In the genomic region with DNA sequence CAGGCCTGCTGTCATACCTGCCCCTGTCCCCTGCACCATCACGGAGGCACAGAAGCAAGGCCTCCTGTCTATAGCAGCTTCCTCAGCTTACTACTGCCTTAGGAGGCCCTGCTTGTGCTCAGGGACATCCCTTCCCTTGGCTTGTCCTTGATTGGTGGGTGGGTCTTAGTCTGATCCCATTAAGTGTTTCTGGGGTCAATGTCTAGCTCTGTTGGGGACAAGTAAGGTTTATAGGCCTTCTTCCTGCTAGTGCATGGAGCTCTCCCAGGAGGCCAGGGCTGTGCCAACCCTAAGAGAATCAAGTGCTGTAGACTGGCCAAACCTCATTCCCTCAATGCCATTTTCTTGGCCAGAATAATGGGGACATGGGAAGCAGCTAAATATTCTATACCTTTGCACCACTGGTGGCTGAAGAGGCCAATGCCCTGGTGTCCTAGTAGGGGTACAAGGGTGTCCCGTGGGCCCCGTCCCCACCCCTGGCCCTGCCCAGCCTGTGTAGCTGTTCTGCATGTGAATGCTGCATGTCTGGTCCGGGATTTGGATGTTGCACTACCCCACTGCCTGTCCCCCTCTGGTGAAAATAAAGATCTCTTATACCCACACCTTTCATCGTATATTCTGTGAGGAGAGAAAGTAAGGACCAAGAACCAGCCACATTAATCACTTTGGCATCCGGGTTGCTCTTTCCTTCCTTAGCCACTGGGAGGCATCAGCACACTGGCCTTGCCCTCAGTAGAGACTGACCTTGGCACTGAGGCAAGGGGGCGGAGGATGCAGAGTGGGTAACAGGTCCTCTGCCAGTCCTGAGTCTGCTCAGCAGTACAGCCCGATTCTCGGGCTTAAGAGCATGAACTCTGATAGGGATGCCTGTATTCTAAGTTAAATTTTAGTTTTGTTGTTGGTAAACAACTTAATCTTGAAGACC, we compare ENCODE assay signal across 8 mouse cellular contexts. TPM values are rescaled to one million over a fixed set of nuclear protein-coding genes. Genes with fewer than 3 reads are reported as not detected.
DNase-seq lines count a peak whose midpoint lies in the region; ATAC-seq lines count a peak whose summit lies in the region.

No protein-coding gene starts in this region.

- H3K27me3 ChIP-seq in heart, embryonic 12.5 days (replicated peaks) = no peaks in the 10 kb centered on the region
- H3K27me3 ChIP-seq in kidney, embryonic 16.5 days (ENCODE audit: insufficient read depth, low read length) = no peaks in the 10 kb centered on the region
- H3K27me3 ChIP-seq in liver, embryonic 12.5 days (replicated peaks) = no peaks in the 10 kb centered on the region
- H3K27me3 ChIP-seq in neural tube, embryonic 11.5 days (ENCODE audit: control insufficient read depth, insufficient read depth, low read length) = no peaks in the 10 kb centered on the region
- no peaks in the 10 kb centered on the region for H3K27me3 ChIP-seq in stomach, embryonic 15.5 days (replicated peaks)

- peak; percentile 91 for ATAC-seq in erythroblast, adult 5-6 weeks (replicated peaks; ENCODE audit: low FRiP score, poor library complexity, severe bottlenecking)
- ATAC-seq in heart, embryonic 12.5 days (ENCODE audit: insufficient number of reproducible peaks, low FRiP score) = peak; percentile 79
- peak; percentile 89 for ATAC-seq in kidney, embryonic 16.5 days (ENCODE audit: low FRiP score, low TSS enrichment)
- peak; percentile 85 for ATAC-seq in liver, embryonic 12.5 days
- ATAC-seq in neural tube, embryonic 11.5 days (ENCODE audit: insufficient read depth, low FRiP score, low TSS enrichment) = no peak
- ATAC-seq in stomach, embryonic 15.5 days (ENCODE audit: insufficient read depth, low FRiP score, low read depth) = peak; percentile 79

- H3K4me3 ChIP-seq in heart, embryonic 12.5 days = no peak overlapping the region
- H3K4me3 ChIP-seq in kidney, embryonic 16.5 days (ENCODE audit: low read length) = no peak overlapping the region
- H3K4me3 ChIP-seq in liver, embryonic 12.5 days = no peak overlapping the region
- H3K4me3 ChIP-seq in neural tube, embryonic 11.5 days (ENCODE audit: low read depth, low read length) = no peak overlapping the region
- no peak overlapping the region for H3K4me3 ChIP-seq in stomach, embryonic 15.5 days (replicated peaks)

- no peak overlapping the region for H3K4me2 ChIP-seq in heart, embryonic 12.5 days
- H3K4me2 ChIP-seq in kidney, embryonic 16.5 days (replicated peaks; ENCODE audit: low read depth, low read length) = no peak overlapping the region
- H3K4me2 ChIP-seq in liver, embryonic 12.5 days = peak overlapping the region; percentile 41
- H3K4me2 ChIP-seq in neural tube, embryonic 11.5 days (ENCODE audit: low read depth) = no peak overlapping the region
- H3K4me2 ChIP-seq in stomach, embryonic 15.5 days = no peak overlapping the region

- WGBS in heart, embryonic 12.5 days = 51% methylated on average over 9 of the region's 9 CpGs
- WGBS in kidney, embryonic 16.5 days = 46% methylated on average over 9 of the region's 9 CpGs
- WGBS in liver, embryonic 12.5 days (ENCODE audit: insufficient replicate concordance) = 46% methylated on average over 9 of the region's 9 CpGs
- 68% methylated on average over 9 of the region's 9 CpGs for WGBS in neural tube, embryonic 11.5 days
- 53% methylated on average over 9 of the region's 9 CpGs for WGBS in stomach, embryonic 15.5 days

- H3K9me3 ChIP-seq in heart, embryonic 12.5 days (replicated peaks) = no peaks in the 10 kb centered on the region
- no peaks in the 10 kb centered on the region for H3K9me3 ChIP-seq in kidney, embryonic 16.5 days (ENCODE audit: low read length)
- H3K9me3 ChIP-seq in liver, embryonic 12.5 days (replicated peaks) = no peaks in the 10 kb centered on the region
- no peaks in the 10 kb centered on the region for H3K9me3 ChIP-seq in neural tube, embryonic 11.5 days (ENCODE audit: control insufficient read depth, low read length)
- H3K9me3 ChIP-seq in stomach, embryonic 15.5 days = no peaks in the 10 kb centered on the region

- H3K36me3 ChIP-seq in heart, embryonic 12.5 days = peaks cover 47% of the 10 kb centered on the region
- peaks cover 30% of the 10 kb centered on the region for H3K36me3 ChIP-seq in kidney, embryonic 16.5 days (ENCODE audit: insufficient read depth, low read length)
- H3K36me3 ChIP-seq in liver, embryonic 12.5 days = peaks cover 50% of the 10 kb centered on the region
- peaks cover 11% of the 10 kb centered on the region for H3K36me3 ChIP-seq in neural tube, embryonic 11.5 days (ENCODE audit: control insufficient read depth, insufficient read depth, low read length)
- peaks cover 19% of the 10 kb centered on the region for H3K36me3 ChIP-seq in stomach, embryonic 15.5 days

- peaks cover 6% of the 10 kb centered on the region; the same call in 1 of the 2 replicates for H3K4me1 ChIP-seq in heart, embryonic 12.5 days (replicated peaks)
- H3K4me1 ChIP-seq in kidney, embryonic 16.5 days (ENCODE audit: insufficient read depth, low read length) = no peaks in the 10 kb centered on the region
- H3K4me1 ChIP-seq in liver, embryonic 12.5 days = peaks cover 60% of the 10 kb centered on the region
- no peaks in the 10 kb centered on the region for H3K4me1 ChIP-seq in neural tube, embryonic 11.5 days (ENCODE audit: control insufficient read depth, insufficient read depth, low read length)
- no peaks in the 10 kb centered on the region for H3K4me1 ChIP-seq in stomach, embryonic 15.5 days

- peak; percentile 85 for DNase-seq in 3T3-L1 (ENCODE audit: low read depth, low spot score)
- peak; percentile 88 for DNase-seq in adrenal gland, postnatal 10 days
- DNase-seq in neural tube, embryonic 11.5 days (ENCODE audit: low spot score) = peak; percentile 61

- H3K9ac ChIP-seq in heart, embryonic 12.5 days = no peak overlapping the region
- H3K9ac ChIP-seq in kidney, embryonic 16.5 days (replicated peaks; ENCODE audit: low read length) = no peak overlapping the region
- H3K9ac ChIP-seq in liver, embryonic 12.5 days = peak overlapping the region; percentile 47
- no peak overlapping the region for H3K9ac ChIP-seq in neural tube, embryonic 11.5 days (ENCODE audit: low read length)
- H3K9ac ChIP-seq in stomach, embryonic 15.5 days = no peak overlapping the region

- no peak overlapping the region for H3K27ac ChIP-seq in heart, embryonic 12.5 days (ENCODE audit: poor library complexity, severe bottlenecking)
- H3K27ac ChIP-seq in kidney, embryonic 16.5 days (ENCODE audit: low read length) = no peak overlapping the region
- H3K27ac ChIP-seq in liver, embryonic 12.5 days = peak overlapping the region; percentile 84
- H3K27ac ChIP-seq in neural tube, embryonic 11.5 days (ENCODE audit: low read depth, low read length) = no peak overlapping the region
- no peak overlapping the region for H3K27ac ChIP-seq in stomach, embryonic 15.5 days

RNA-seq across cellular contexts. Expression of gene Eral1, which starts 20.1 kb away (rescaled TPM):
- total RNA-seq in adrenal gland, postnatal 10 days (2021) = 10 to 100 TPM; 30.4 to 35.0 TPM
- total RNA-seq in erythroblast, adult 5-6 weeks (2015; ENCODE audit: low replicate concordance) = 3.7 and 7.7 TPM in 2 replicates
- total RNA-seq in erythroblast, adult 5-6 weeks (2017; ENCODE audit: low replicate concordance) = 3.9 and 7.0 TPM in 2 replicates
- polyA plus RNA-seq in heart, embryonic 12.5 days (2016; fragmentation: Nextera tagmentation; extraction: Ambion mirVana) = 22.6 and 23.7 TPM in 2 replicates
- 41.0 and 41.6 TPM in 2 replicates for polyA plus RNA-seq in kidney, embryonic 16.5 days (2015; fragmentation: Nextera tagmentation; extraction: Ambion mirVana)
- polyA plus RNA-seq in liver, embryonic 12.5 days (2016; fragmentation: Nextera tagmentation; extraction: Ambion mirVana) = 23.2 and 25.5 TPM in 2 replicates
- 35.9 and 37.3 TPM in 2 replicates for polyA plus RNA-seq in neural tube, embryonic 11.5 days (2014; fragmentation: Nextera tagmentation; extraction: Ambion mirVana)
- 26.5 and 30.6 TPM in 2 replicates for polyA plus RNA-seq in stomach, embryonic 15.5 days (2015; fragmentation: Nextera tagmentation; extraction: Ambion mirVana)

RNA-seq across cellular contexts. Expression of gene Flot2, which starts 22.4 kb away (rescaled TPM):
- total RNA-seq in adrenal gland, postnatal 10 days (2021) = 10 to 100 TPM; 79.1 to 95.9 TPM
- 14.2 and 31.5 TPM in 2 replicates for total RNA-seq in erythroblast, adult 5-6 weeks (2015; ENCODE audit: low replicate concordance)
- 22.5 and 24.7 TPM in 2 replicates for total RNA-seq in erythroblast, adult 5-6 weeks (2017; ENCODE audit: low replicate concordance)
- polyA plus RNA-seq in heart, embryonic 12.5 days (2016; fragmentation: Nextera tagmentation; extraction: Ambion mirVana) = 71.7 and 73.4 TPM in 2 replicates
- 57.4 and 61.1 TPM in 2 replicates for polyA plus RNA-seq in kidney, embryonic 16.5 days (2015; fragmentation: Nextera tagmentation; extraction: Ambion mirVana)
- 31.7 and 32.0 TPM in 2 replicates for polyA plus RNA-seq in liver, embryonic 12.5 days (2016; fragmentation: Nextera tagmentation; extraction: Ambion mirVana)
- polyA plus RNA-seq in neural tube, embryonic 11.5 days (2014; fragmentation: Nextera tagmentation; extraction: Ambion mirVana) = 60.8 and 62.9 TPM in 2 replicates
- polyA plus RNA-seq in stomach, embryonic 15.5 days (2015; fragmentation: Nextera tagmentation; extraction: Ambion mirVana) = 54.1 and 60.5 TPM in 2 replicates

RNA-seq across cellular contexts. Expression of gene Dhrs13, which starts 28.0 kb away (rescaled TPM):
- 10 to 100 TPM in 1 of 2 experiments, 1 to 10 TPM in 1; 8.6 to 10.4 TPM for total RNA-seq in adrenal gland, postnatal 10 days (2021)
- total RNA-seq in erythroblast, adult 5-6 weeks (2015; ENCODE audit: low replicate concordance) = 3.1 and 6.0 TPM in 2 replicates
- total RNA-seq in erythroblast, adult 5-6 weeks (2017; ENCODE audit: low replicate concordance) = 1.5 and 3.6 TPM in 2 replicates
- polyA plus RNA-seq in heart, embryonic 12.5 days (2016; fragmentation: Nextera tagmentation; extraction: Ambion mirVana) = 15.3 and 15.8 TPM in 2 replicates
- 17.0 and 17.1 TPM in 2 replicates for polyA plus RNA-seq in kidney, embryonic 16.5 days (2015; fragmentation: Nextera tagmentation; extraction: Ambion mirVana)
- 25.4 and 26.4 TPM in 2 replicates for polyA plus RNA-seq in liver, embryonic 12.5 days (2016; fragmentation: Nextera tagmentation; extraction: Ambion mirVana)
- polyA plus RNA-seq in neural tube, embryonic 11.5 days (2014; fragmentation: Nextera tagmentation; extraction: Ambion mirVana) = 18.4 and 19.4 TPM in 2 replicates
- polyA plus RNA-seq in stomach, embryonic 15.5 days (2015; fragmentation: Nextera tagmentation; extraction: Ambion mirVana) = 17.3 and 19.4 TPM in 2 replicates

RNA-seq across cellular contexts. Expression of gene Fam222b, which starts 34.4 kb away (rescaled TPM):
- total RNA-seq in adrenal gland, postnatal 10 days (2021) = 10 to 100 TPM; 14.7 to 15.3 TPM
- 10.2 and 14.8 TPM in 2 replicates for total RNA-seq in erythroblast, adult 5-6 weeks (2015; ENCODE audit: low replicate concordance)
- 1.4 and 3.7 TPM in 2 replicates for total RNA-seq in erythroblast, adult 5-6 weeks (2017; ENCODE audit: low replicate concordance)
- 22.6 and 23.3 TPM in 2 replicates for polyA plus RNA-seq in heart, embryonic 12.5 days (2016; fragmentation: Nextera tagmentation; extraction: Ambion mirVana)
- 14.8 and 19.3 TPM in 2 replicates for polyA plus RNA-seq in kidney, embryonic 16.5 days (2015; fragmentation: Nextera tagmentation; extraction: Ambion mirVana)
- polyA plus RNA-seq in liver, embryonic 12.5 days (2016; fragmentation: Nextera tagmentation; extraction: Ambion mirVana) = 6.0 and 6.7 TPM in 2 replicates
- polyA plus RNA-seq in neural tube, embryonic 11.5 days (2014; fragmentation: Nextera tagmentation; extraction: Ambion mirVana) = 27.6 and 33.2 TPM in 2 replicates
- 10.2 and 10.6 TPM in 2 replicates for polyA plus RNA-seq in stomach, embryonic 15.5 days (2015; fragmentation: Nextera tagmentation; extraction: Ambion mirVana)
